ENCODE assay signal across 17 mouse cellular contexts in the genomic region with DNA sequence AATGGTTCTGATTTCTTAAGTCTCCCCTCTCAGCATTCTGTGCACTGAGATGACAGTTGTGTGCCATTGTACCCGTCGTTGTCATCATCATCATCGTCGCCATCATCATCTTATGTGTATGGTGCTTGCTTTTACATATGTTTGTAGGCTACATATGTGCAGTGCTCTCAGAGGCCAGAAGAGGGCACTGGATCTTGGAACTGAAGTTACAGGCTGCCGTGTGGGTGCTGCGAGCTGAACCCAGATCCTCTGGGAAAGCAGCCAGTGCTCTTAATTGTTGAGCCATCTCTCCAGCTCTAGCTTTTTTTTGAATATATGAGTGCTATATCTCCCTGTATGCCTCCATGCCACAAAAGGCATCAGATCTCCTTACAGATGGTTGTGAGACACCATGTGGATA. TPM values are rescaled to one million over a fixed set of nuclear protein-coding genes. Genes with fewer than 3 reads are reported as not detected.
DNase-seq lines count a peak whose midpoint lies in the region; ATAC-seq and TF ChIP-seq lines count a peak whose summit lies in the region.
"Had no signal": no experiment of that assay in that cellular context is flagged by ENCODE, and none has a peak within 500 bp of the region (broad histone marks: within the 10 kb centered on the region; RNA-seq: fewer than 3 reads in every experiment).

No protein-coding gene starts in this region.

- no peak for DNase-seq in forebrain, postnatal 0 days
- no peak for DNase-seq in lung, embryonic 14.5 days
- DNase-seq in lung, postnatal 25 days (ENCODE audit: low spot score), result no peak
- DNase-seq in A20 (ENCODE audit: low read depth, low spot score) (peak; percentile 69), ZHBTc4 (ENCODE audit: low read depth, low spot score) (peak; percentile 79)
- no peak for DNase-seq in right cerebral cortex, adult 18-20 months
- DNase-seq in kidney, adult 11 months, result no peak
- DNase-seq: cerebellum, adult 2 months; embryo, embryonic 11 days; kidney, postnatal 10 days had no signal

- ATAC-seq in forebrain, postnatal 0 days, result no peak
- ATAC-seq in forebrain, embryonic 16.5 days, result no peak
- no peak for ATAC-seq in lung, embryonic 14.5 days (ENCODE audit: insufficient read depth)
- ATAC-seq: midbrain, embryonic 13.5 days had no signal

- H3K4me1 ChIP-seq in forebrain, postnatal 0 days (ENCODE audit: insufficient read depth), result no peaks in the 10 kb centered on the region
- peaks cover 11% of the 10 kb centered on the region for H3K4me1 ChIP-seq in forebrain, embryonic 16.5 days (replicated peaks; ENCODE audit: control insufficient read depth, insufficient read depth, low read length)
- no peaks in the 10 kb centered on the region; the same call in 1 of the 2 replicates for H3K4me1 ChIP-seq in lung, embryonic 14.5 days (ENCODE audit: insufficient read depth)

- H3K9ac ChIP-seq in forebrain, postnatal 0 days, result no peak overlapping the region
- H3K9ac ChIP-seq in forebrain, embryonic 16.5 days (replicated peaks; ENCODE audit: low read depth, low read length), result no peak overlapping the region
- H3K9ac ChIP-seq in lung, embryonic 14.5 days, result no peak overlapping the region
- H3K9ac ChIP-seq: hindbrain, embryonic 14.5 days; lung, embryonic 15.5 days; midbrain, embryonic 13.5 days; neural tube, embryonic 13.5 days had no signal

- no peaks in the 10 kb centered on the region for H3K9me3 ChIP-seq in forebrain, postnatal 0 days (ENCODE audit: low read length)
- H3K9me3 ChIP-seq in forebrain, embryonic 16.5 days (ENCODE audit: control insufficient read depth, low read length), result no peaks in the 10 kb centered on the region
- H3K9me3 ChIP-seq in lung, embryonic 14.5 days (ENCODE audit: low read depth, low read length), result no peaks in the 10 kb centered on the region
- H3K9me3 ChIP-seq: limb, embryonic 10.5 days; lung, embryonic 15.5 days; midbrain, embryonic 13.5 days; neural tube, embryonic 13.5 days had no signal

- no peaks in the 10 kb centered on the region for H3K27me3 ChIP-seq in forebrain, postnatal 0 days (ENCODE audit: insufficient read depth, low read length)
- H3K27me3 ChIP-seq in forebrain, embryonic 16.5 days (replicated peaks; ENCODE audit: control insufficient read depth, insufficient read depth, low read length), result no peaks in the 10 kb centered on the region
- no peaks in the 10 kb centered on the region for H3K27me3 ChIP-seq in lung, embryonic 14.5 days (ENCODE audit: insufficient read depth, low read length)
- H3K27me3 ChIP-seq: lung, embryonic 15.5 days; midbrain, embryonic 13.5 days; neural tube, embryonic 13.5 days had no signal

- H3K27ac ChIP-seq in forebrain, postnatal 0 days (ENCODE audit: low read depth, low read length), result no peak overlapping the region
- no peak overlapping the region for H3K27ac ChIP-seq in forebrain, embryonic 16.5 days (ENCODE audit: low read length)
- H3K27ac ChIP-seq in lung, embryonic 14.5 days (ENCODE audit: low read depth), result no peak overlapping the region
- H3K27ac ChIP-seq: hindbrain, embryonic 14.5 days; limb, embryonic 10.5 days; lung, embryonic 15.5 days; midbrain, embryonic 13.5 days; neural tube, embryonic 13.5 days had no signal

- H3K4me2 ChIP-seq in forebrain, postnatal 0 days (ENCODE audit: low read depth), result no peak overlapping the region
- H3K4me2 ChIP-seq in forebrain, embryonic 16.5 days (ENCODE audit: low read length), result no peak overlapping the region
- H3K4me2 ChIP-seq in lung, embryonic 14.5 days, result no peak overlapping the region
- H3K4me2 ChIP-seq: hindbrain, embryonic 14.5 days; lung, embryonic 15.5 days; midbrain, embryonic 13.5 days; neural tube, embryonic 13.5 days had no signal

- peak; percentile 30 for TF ChIP-seq CTCF in forebrain, postnatal 0 days (IDR thresholded peaks at IDR 0.05; ENCODE audit: low read depth)
- TF ChIP-seq CTCF in lung, embryonic 14.5 days (IDR thresholded peaks at IDR 0.05; ENCODE audit: low read depth), result peak; percentile 23; the same call in 1 of the 2 replicates

- no peak overlapping the region for H3K4me3 ChIP-seq in forebrain, postnatal 0 days (ENCODE audit: low read depth, low read length)
- H3K4me3 ChIP-seq in forebrain, embryonic 16.5 days (replicated peaks; ENCODE audit: low read length), result no peak overlapping the region
- H3K4me3 ChIP-seq in lung, embryonic 14.5 days (ENCODE audit: low read depth, low read length), result no peak overlapping the region
- H3K4me3 ChIP-seq: erythroblast, embryonic 14.5 days; limb, embryonic 10.5 days; lung, embryonic 15.5 days; midbrain, embryonic 13.5 days; neural tube, embryonic 13.5 days had no signal

- no peaks in the 10 kb centered on the region for H3K36me3 ChIP-seq in forebrain, postnatal 0 days (ENCODE audit: insufficient read depth)
- no peaks in the 10 kb centered on the region for H3K36me3 ChIP-seq in forebrain, embryonic 16.5 days (ENCODE audit: control insufficient read depth, insufficient read depth)
- no peaks in the 10 kb centered on the region for H3K36me3 ChIP-seq in lung, embryonic 14.5 days (ENCODE audit: insufficient read depth)
- H3K36me3 ChIP-seq: lung, embryonic 15.5 days; midbrain, embryonic 13.5 days; neural tube, embryonic 13.5 days had no signal

- 88% methylated on average over 6 of the region's 6 CpGs for WGBS in forebrain, postnatal 0 days
- 90% methylated on average over 6 of the region's 6 CpGs for WGBS in forebrain, embryonic 16.5 days
- WGBS in lung, embryonic 14.5 days, result 85% methylated on average over 6 of the region's 6 CpGs

RNA-seq across cellular contexts. Expression of a gene that starts 55.4 kb away (rescaled TPM):
- 3.6 and 8.9 TPM in 2 replicates for total RNA-seq in forebrain, postnatal 0 days (2014; rRNA removed)
- polyA plus RNA-seq in forebrain, postnatal 0 days (2015; fragmentation: Nextera tagmentation; extraction: Ambion mirVana), result 18.8 and 18.9 TPM in 2 replicates
- polyA plus RNA-seq in forebrain, embryonic 16.5 days (2015; fragmentation: Nextera tagmentation; extraction: Ambion mirVana), result 6.7 and 10.0 TPM in 2 replicates
- polyA plus RNA-seq in lung, embryonic 14.5 days (2014; fragmentation: Nextera tagmentation; extraction: Ambion mirVana), result 8.5 and 10.7 TPM in 2 replicates

RNA-seq across cellular contexts. Expression of a gene that starts 55.6 kb away (rescaled TPM):
- total RNA-seq in forebrain, postnatal 0 days (2014; rRNA removed), result 360 and 399 TPM in 2 replicates
- 318 and 368 TPM in 2 replicates for polyA plus RNA-seq in forebrain, postnatal 0 days (2015; fragmentation: Nextera tagmentation; extraction: Ambion mirVana)
- polyA plus RNA-seq in forebrain, embryonic 16.5 days (2015; fragmentation: Nextera tagmentation; extraction: Ambion mirVana), result 296 and 297 TPM in 2 replicates
- polyA plus RNA-seq in lung, embryonic 14.5 days (2014; fragmentation: Nextera tagmentation; extraction: Ambion mirVana), result 392 and 398 TPM in 2 replicates

Comparison
In these comparisons a context has a peak if more than half of its experiments do, and no peak if none do; other contexts are left out.
1. DNase-seq: peak in A20 (single experiment) and ZHBTc4 (single experiment); none in forebrain, postnatal 0 days (single experiment), lung, embryonic 14.5 days (single experiment), lung, postnatal 25 days (single experiment), right cerebral cortex, adult 18-20 months (single experiment) and kidney, adult 11 months (single experiment).